Mouse (Mus musculus): ENCODE data around the gene Slc22a13. TPM values are rescaled to one million over a fixed set of nuclear protein-coding genes. Genes with fewer than 3 reads are reported as not detected.

The Slc22a13 gene
- total and polyA plus RNA-seq, 2 experiments, result 0.06 TPM; not detected in 1

DNA sequence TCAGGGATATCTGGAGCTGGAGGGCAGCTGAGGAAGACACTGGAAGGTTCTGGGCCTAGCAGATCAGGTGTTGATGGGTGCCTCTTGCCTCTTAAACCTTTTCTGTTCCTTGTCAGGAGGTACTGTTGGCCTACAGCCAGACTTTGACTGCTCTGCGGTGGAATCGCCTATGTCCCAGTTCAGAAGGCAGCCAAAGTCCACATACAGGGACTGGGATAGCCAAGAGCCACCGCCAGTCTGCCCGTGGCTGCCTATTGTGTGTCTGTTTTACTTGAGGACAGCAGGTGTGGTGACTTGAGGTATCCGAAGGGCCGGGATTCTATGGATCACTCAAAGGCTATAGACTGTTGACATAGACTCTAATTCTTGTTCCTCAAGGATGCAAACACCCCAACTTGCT, 43.4 kb downstream of the Slc22a13 start:
- peaks cover 14% of the 10 kb centered on the region for H3K4me1 ChIP-seq (ENCODE audit: control insufficient read depth, insufficient read depth, low read length)
- WGBS, result 18% methylated on average over 6 of the region's 6 CpGs
- peak overlapping the region; percentile 51 for H3K9ac ChIP-seq (ENCODE audit: low read depth, low read length)
- no peaks in the 10 kb centered on the region for H3K36me3 ChIP-seq (ENCODE audit: control insufficient read depth, insufficient read depth, low read length)
- peak overlapping the region; percentile 8; the same call in 1 of the 2 replicates for H3K4me3 ChIP-seq (ENCODE audit: insufficient read depth, low read depth, low read length)
- H3K27me3 ChIP-seq (ENCODE audit: control insufficient read depth, insufficient read depth, low read length), result no peaks in the 10 kb centered on the region
- H3K79me2 ChIP-seq (ENCODE audit: control insufficient read depth, insufficient read depth, low read length), result no peaks in the 10 kb centered on the region
- DNase-seq (ENCODE audit: extremely low read depth, low read depth, low spot score), result peak; percentile 97
- no peak for TF ChIP-seq POLR2A (IDR thresholded peaks at IDR 0.05; ENCODE audit: extremely low read depth, insufficient read depth, low read length)
- peak; percentile 21; the same call in 1 of the 2 replicates for TF ChIP-seq CTCF (IDR thresholded peaks at IDR 0.05; ENCODE audit: low read depth, low read length)
- peak overlapping the region; percentile 95 for H3K27ac ChIP-seq (replicated peaks; ENCODE audit: insufficient read depth, low read depth, low read length)

DNA sequence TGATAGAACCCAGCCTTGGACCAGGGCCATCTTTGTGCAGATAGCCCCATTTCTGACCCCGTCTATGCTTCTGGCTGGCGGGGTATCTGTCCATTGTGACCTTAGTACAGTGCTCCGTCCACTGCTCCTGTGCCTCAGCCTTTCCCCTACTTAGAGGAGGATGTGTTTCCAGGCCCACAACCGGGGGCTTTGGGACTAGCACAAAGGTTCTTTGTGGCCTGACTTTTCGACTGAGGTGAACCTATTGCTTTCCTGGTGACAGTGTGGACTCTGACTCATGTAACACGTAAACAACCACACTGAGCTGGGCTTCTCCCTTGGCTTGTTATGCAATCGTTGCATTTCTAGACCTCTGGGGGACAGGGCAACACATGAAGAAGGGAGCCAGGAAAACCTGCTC, 44.2 kb downstream of the Slc22a13 start:
- Histone ChIP-seq H3K4me3 (ENCODE audit: insufficient read depth, low read depth, low read length) (no peak overlapping the region), H3K79me2 (ENCODE audit: control insufficient read depth, insufficient read depth, low read length) (no peaks in the 10 kb centered on the region), H3K27ac (replicated peaks; ENCODE audit: insufficient read depth, low read depth, low read length) (peak overlapping the region; percentile 95), H3K36me3 (ENCODE audit: control insufficient read depth, insufficient read depth, low read length) (no peaks in the 10 kb centered on the region), H3K27me3 (ENCODE audit: control insufficient read depth, insufficient read depth, low read length) (no peaks in the 10 kb centered on the region), H3K9ac (ENCODE audit: low read depth, low read length) (no peak overlapping the region), H3K4me1 (ENCODE audit: control insufficient read depth, insufficient read depth, low read length) (peaks cover 19% of the 10 kb centered on the region)
- 19% methylated on average over 7 of the region's 7 CpGs for WGBS
- peak; percentile 100 for DNase-seq (ENCODE audit: extremely low read depth, low read depth, low spot score)
- no peak for TF ChIP-seq POLR2A (IDR thresholded peaks at IDR 0.05; ENCODE audit: extremely low read depth, insufficient read depth, low read length)
- TF ChIP-seq CTCF (IDR thresholded peaks at IDR 0.05; ENCODE audit: low read depth, low read length), result no peak

GRCm38 (mm10) chr9:119160689-119161088, 48.2 kb downstream of the Slc22a13 start:
- peak; percentile 99 for DNase-seq (ENCODE audit: extremely low read depth, low read depth, low spot score)
- TF ChIP-seq CTCF (IDR thresholded peaks at IDR 0.05; ENCODE audit: low read depth, low read length) (no peak), POLR2A (IDR thresholded peaks at IDR 0.05; ENCODE audit: extremely low read depth, insufficient read depth, low read length) (no peak)
- Histone ChIP-seq H3K27me3 (ENCODE audit: control insufficient read depth, insufficient read depth, low read length) (no peaks in the 10 kb centered on the region), H3K36me3 (ENCODE audit: control insufficient read depth, insufficient read depth, low read length) (no peaks in the 10 kb centered on the region), H3K27ac (replicated peaks; ENCODE audit: insufficient read depth, low read depth, low read length) (peak overlapping the region; percentile 80), H3K9ac (ENCODE audit: low read depth, low read length) (peak overlapping the region; percentile 18; the same call in 1 of the 2 replicates), H3K4me3 (ENCODE audit: insufficient read depth, low read depth, low read length) (no peak overlapping the region), H3K79me2 (ENCODE audit: control insufficient read depth, insufficient read depth, low read length) (no peaks in the 10 kb centered on the region), H3K4me1 (ENCODE audit: control insufficient read depth, insufficient read depth, low read length) (peaks cover 33% of the 10 kb centered on the region)
- 25% methylated on average over 3 of the region's 3 CpGs for WGBS

DNA sequence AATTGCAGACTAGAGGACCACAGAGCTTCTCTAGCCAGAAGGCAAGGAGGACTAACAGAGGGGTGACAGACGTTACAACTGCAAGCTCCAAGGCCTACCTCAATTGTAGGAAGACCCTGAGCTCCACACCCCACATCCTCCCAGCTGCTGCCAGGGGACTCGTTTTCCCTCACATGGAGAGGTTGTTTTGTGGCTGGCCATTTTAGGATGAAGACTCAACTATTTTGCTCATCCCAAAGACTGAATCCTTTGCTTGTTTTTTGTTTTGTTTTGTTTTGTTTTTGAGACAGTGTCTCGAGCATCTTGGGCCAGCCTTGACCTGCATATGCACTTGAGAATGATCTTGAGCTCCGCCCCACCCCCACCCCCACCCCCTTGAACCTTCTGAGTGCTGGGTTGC, 50.0 kb downstream of the Slc22a13 start, which contains the start of gene Gm47289:
TSS of gene Gm47289 (plus strand) at position 301 of the 400 bp plus-strand sequence.
- peaks cover 34% of the 10 kb centered on the region for H3K4me1 ChIP-seq (ENCODE audit: control insufficient read depth, insufficient read depth, low read length)
- H3K27ac ChIP-seq (replicated peaks; ENCODE audit: insufficient read depth, low read depth, low read length), result peak within 1 kb of the TSS; percentile 80
- TF ChIP-seq POLR2A (IDR thresholded peaks at IDR 0.05; ENCODE audit: extremely low read depth, insufficient read depth, low read length), result no peak
- no peak for TF ChIP-seq CTCF (IDR thresholded peaks at IDR 0.05; ENCODE audit: low read depth, low read length)

GRCm38 (mm10) chr9:119156278-119157201, 52.4 kb downstream of the Slc22a13 start, which contains the start of gene Acaa1b:
Gene Acaa1b (minus strand): TSS chr9:119157093.
- H3K4me3 ChIP-seq (ENCODE audit: insufficient read depth, low read depth, low read length), result peak within 1 kb of the TSS; percentile 66
- peaks cover 25% of the 10 kb centered on the region for H3K36me3 ChIP-seq (ENCODE audit: control insufficient read depth, insufficient read depth, low read length)
- peak; percentile 73 for TF ChIP-seq CTCF (IDR thresholded peaks at IDR 0.05; ENCODE audit: low read depth, low read length)
- TF ChIP-seq POLR2A (IDR thresholded peaks at IDR 0.05; ENCODE audit: extremely low read depth, insufficient read depth, low read length), result peak; percentile 95
- no peaks in the 10 kb centered on the region for H3K79me2 ChIP-seq (ENCODE audit: control insufficient read depth, insufficient read depth, low read length)
- peak within 1 kb of the TSS; percentile 81 for H3K27ac ChIP-seq (replicated peaks; ENCODE audit: insufficient read depth, low read depth, low read length)
- no peaks in the 10 kb centered on the region for H3K27me3 ChIP-seq (ENCODE audit: control insufficient read depth, insufficient read depth, low read length)
- H3K9ac ChIP-seq (ENCODE audit: low read depth, low read length), result peak within 1 kb of the TSS; percentile 88
- H3K4me1 ChIP-seq (ENCODE audit: control insufficient read depth, insufficient read depth, low read length), result peaks cover 41% of the 10 kb centered on the region
- WGBS, result 1% methylated on average over 65 of the region's 65 CpGs
- peak; percentile 99 for DNase-seq (ENCODE audit: extremely low read depth, low read depth, low spot score)

More for the DNA sequence above, 50.0 kb downstream of the Slc22a13 start, which contains the start of gene Gm47289:
- DNase-seq (ENCODE audit: extremely low read depth, low read depth, low spot score), result no peak
- peaks cover 13% of the 10 kb centered on the region for H3K36me3 ChIP-seq (ENCODE audit: control insufficient read depth, insufficient read depth, low read length)
- H3K9ac ChIP-seq (ENCODE audit: low read depth, low read length), result no peak within 1 kb of the TSS
- 74% methylated on average over 4 of the region's 4 CpGs for WGBS
- H3K79me2 ChIP-seq (ENCODE audit: control insufficient read depth, insufficient read depth, low read length), result no peaks in the 10 kb centered on the region
- H3K27me3 ChIP-seq (ENCODE audit: control insufficient read depth, insufficient read depth, low read length), result no peaks in the 10 kb centered on the region
- H3K4me3 ChIP-seq (ENCODE audit: insufficient read depth, low read depth, low read length), result no peak within 1 kb of the TSS
